Mouse (Mus musculus) MEL (cell line): ENCODE measurements around the gene Srgn. TPM values are rescaled to one million over a fixed set of nuclear protein-coding genes. Genes with fewer than 3 reads are reported as not detected.

Source experiments
- DNase-seq: peaks from one replicate; pipeline ENCODE4 v3.0.0; 2011; ENCODE audit warnings: low read depth, low spot score
- H3K27ac ChIP-seq: 2 replicates; pipeline ENCODE4 v1.5.1; 2012; ENCODE audit warnings: low read depth, mild to moderate bottlenecking, control low read depth, low read length, moderate library complexity; ENCODE audit not compliant: control insufficient read depth
- H3K27me3 ChIP-seq, 2 experiments: fragments of 150-350 bp in 1 of 2; sonication (generic) in 1 of 2; 2 replicates each; pipeline ENCODE4 v1.6.1; 2012; ENCODE audit warnings: low read length in 2 of 2, mild to moderate bottlenecking in 2 of 2, improper control_type of control experiment in 1 of 2, moderate library complexity in 1 of 2; ENCODE audit not compliant: insufficient read depth in 2 of 2, control insufficient read depth in 1 of 2
- H3K36me3 ChIP-seq, 2 experiments: 2 replicates each; pipeline ENCODE4 v1.6.1; 2012 to 2014; ENCODE audit warnings: low read length in 2 of 2, improper control_type of control experiment in 1 of 2, inconsistent platforms in 1 of 2, mild to moderate bottlenecking in 1 of 2; ENCODE audit not compliant: insufficient read depth in 2 of 2, control insufficient read depth in 1 of 2
- H3K4me1 ChIP-seq, 2 experiments: fragments of 150-350 bp in 1 of 2; sonication (generic) in 1 of 2; 2 replicates each; pipeline ENCODE4 v1.6.1; 2012; ENCODE audit warnings: low read length in 2 of 2, improper control_type of control experiment in 1 of 2, mild to moderate bottlenecking in 1 of 2; ENCODE audit not compliant: insufficient read depth in 2 of 2, control insufficient read depth in 1 of 2
- H3K4me3 ChIP-seq, 2 experiments: fragments of 150-350 bp in 1 of 2; sonication (generic) in 1 of 2; 2 replicates each; pipeline ENCODE4 v1.5.1; 2012; ENCODE audit warnings: low read depth in 2 of 2, low read length in 2 of 2, mild to moderate bottlenecking in 2 of 2, moderate library complexity in 2 of 2, control low read depth in 1 of 2, improper control_type of control experiment in 1 of 2; ENCODE audit not compliant: control insufficient read depth in 1 of 2, insufficient read depth in 1 of 2
- H3K79me2 ChIP-seq: 2 replicates; pipeline ENCODE4 v1.6.1; 2012; ENCODE audit warnings: mild to moderate bottlenecking, low read length, moderate library complexity; ENCODE audit not compliant: control insufficient read depth, poor library complexity, insufficient read depth
- H3K9ac ChIP-seq: 2 replicates; pipeline ENCODE4 v1.6.1; 2012; ENCODE audit warnings: low read depth, mild to moderate bottlenecking, control low read depth, low read length, moderate library complexity; ENCODE audit not compliant: control insufficient read depth, poor library complexity, severe bottlenecking
- H3K9me3 ChIP-seq: fragments of 150-350 bp; sonication (generic); replicated peaks from 2 replicates; pipeline ENCODE4 v1.6.1; 2012; ENCODE audit warnings: mild to moderate bottlenecking, low read length, improper control_type of control experiment, moderate library complexity; ENCODE audit not compliant: insufficient read depth
- BHLHE40 ChIP-seq: IDR thresholded peaks from 2 replicates; pipeline ENCODE4 v1.6.1; 2012; ENCODE audit warnings: low read depth, mild to moderate bottlenecking, inconsistent platforms, low read length, improper control_type of control experiment, borderline replicate concordance
- CHD1 ChIP-seq: IDR thresholded peaks from 2 replicates; pipeline ENCODE4 v1.6.1; 2012; ENCODE audit warnings: low read depth, mild to moderate bottlenecking, inconsistent platforms, low read length, improper control_type of control experiment
- CHD2 ChIP-seq: IDR thresholded peaks from 2 replicates; pipeline ENCODE4 v1.6.1; 2011; ENCODE audit warnings: low read length, improper control_type of control experiment
- ELF1 ChIP-seq: IDR thresholded peaks from 2 replicates; pipeline ENCODE4 v1.6.1; 2014; ENCODE audit warnings: low read depth, mild to moderate bottlenecking, inconsistent platforms, low read length, improper control_type of control experiment, moderate library complexity
- ETS1 ChIP-seq: IDR thresholded peaks from 2 replicates; pipeline ENCODE4 v1.6.1; 2012; ENCODE audit warnings: low read depth, mild to moderate bottlenecking, inconsistent platforms, low read length, improper control_type of control experiment, moderate library complexity
- GABPA ChIP-seq: IDR thresholded peaks from 2 replicates; pipeline ENCODE4 v1.6.1; 2012; ENCODE audit warnings: low read depth, mild to moderate bottlenecking, inconsistent platforms, low read length, improper control_type of control experiment, moderate library complexity
- GATA1 ChIP-seq: IDR thresholded peaks from 2 replicates; pipeline ENCODE4 v1.6.1; 2011; ENCODE audit warnings: low read depth, low read length, improper control_type of control experiment
- HCFC1 ChIP-seq: IDR thresholded peaks from 2 replicates; pipeline ENCODE4 v1.6.1; 2012; ENCODE audit warnings: low read depth, mild to moderate bottlenecking, inconsistent platforms, low read length, improper control_type of control experiment, moderate library complexity
- JUND ChIP-seq: IDR thresholded peaks from 2 replicates; pipeline ENCODE4 v1.6.1; 2011; ENCODE audit warnings: low read depth, mild to moderate bottlenecking, improper control_type of control experiment, low read length
- KAT2A ChIP-seq: conservative IDR thresholded peaks from 2 replicates; pipeline ENCODE4 v1.6.1; 2012; ENCODE audit warnings: low read depth, low read length, improper control_type of control experiment, inconsistent platforms
- MAFK ChIP-seq: IDR thresholded peaks from 2 replicates; pipeline ENCODE4 v1.6.1; 2011; ENCODE audit warnings: low read depth, mild to moderate bottlenecking, low read length, improper control_type of control experiment, borderline replicate concordance
- MAZ ChIP-seq: IDR thresholded peaks from 2 replicates; pipeline ENCODE4 v1.6.1; 2012; ENCODE audit warnings: low read depth, mild to moderate bottlenecking, inconsistent platforms, low read length, improper control_type of control experiment
- MXI1 ChIP-seq: IDR thresholded peaks from 2 replicates; pipeline ENCODE4 v1.6.1; 2011; ENCODE audit warnings: mild to moderate bottlenecking, low read depth, low read length, improper control_type of control experiment
- MYB ChIP-seq: IDR thresholded peaks from 2 replicates; pipeline ENCODE4 v1.6.1; 2011; ENCODE audit warnings: mild to moderate bottlenecking, low read depth, low read length, improper control_type of control experiment
- MYC ChIP-seq: IDR thresholded peaks from 2 replicates; pipeline ENCODE4 v1.6.1; 2011; ENCODE audit warnings: low read depth, mild to moderate bottlenecking, low read length, improper control_type of control experiment, moderate library complexity
- NRF1 ChIP-seq: IDR thresholded peaks from 2 replicates; pipeline ENCODE4 v1.6.1; 2014; ENCODE audit warnings: low read depth, mild to moderate bottlenecking, inconsistent platforms, low read length, improper control_type of control experiment, moderate library complexity; ENCODE audit not compliant: poor library complexity, insufficient read depth, severe bottlenecking
- POLR2A ChIP-seq, 2 experiments: IDR thresholded peaks; 2 replicates each; pipeline ENCODE4 v1.6.1; 2011 to 2012; ENCODE audit warnings: low read length in 2 of 2, mild to moderate bottlenecking in 2 of 2, control low read depth in 1 of 2, improper control_type of control experiment in 1 of 2, low read depth in 1 of 2, moderate library complexity in 1 of 2; ENCODE audit not compliant: control insufficient read depth in 1 of 2, insufficient read depth in 1 of 2, poor library complexity in 1 of 2
- POLR2AphosphoS2 ChIP-seq: IDR thresholded peaks from 2 replicates; pipeline ENCODE4 v1.6.1; 2011; ENCODE audit warnings: low read length, improper control_type of control experiment
- POLR2AphosphoS5 ChIP-seq: IDR thresholded peaks from 2 replicates; pipeline ENCODE4 v1.6.1; 2012; ENCODE audit warnings: low read depth, borderline replicate concordance, mild to moderate bottlenecking, inconsistent platforms, low read length, moderate library complexity, mixed read lengths
- RAD21 ChIP-seq: IDR thresholded peaks from 2 replicates; pipeline ENCODE4 v1.6.1; 2011; ENCODE audit warnings: mild to moderate bottlenecking, low read depth, low read length, improper control_type of control experiment
- SIN3A ChIP-seq: IDR thresholded peaks from 2 replicates; pipeline ENCODE4 v1.6.1; 2012; ENCODE audit warnings: low read length, improper control_type of control experiment, inconsistent platforms
- TAL1 ChIP-seq: IDR thresholded peaks from 2 replicates; pipeline ENCODE4 v1.6.1; 2012; ENCODE audit warnings: mild to moderate bottlenecking, inconsistent platforms, low read length, moderate library complexity, mixed read lengths
- TBP ChIP-seq: IDR thresholded peaks from 2 replicates; pipeline ENCODE4 v1.8.0; 2011; ENCODE audit warnings: low read depth, low read length, improper control_type of control experiment
- USF1 ChIP-seq: IDR thresholded peaks from 2 replicates; pipeline ENCODE4 v1.6.1; 2014; ENCODE audit warnings: low read depth, mild to moderate bottlenecking, inconsistent platforms, low read length, improper control_type of control experiment, moderate library complexity
- USF2 ChIP-seq, 2 experiments: IDR thresholded peaks; 2 replicates each; pipeline ENCODE4 v1.6.1; 2011 to 2012; ENCODE audit warnings: improper control_type of control experiment in 2 of 2, low read length in 2 of 2, borderline replicate concordance in 1 of 2, inconsistent platforms in 1 of 2, low read depth in 1 of 2, mild to moderate bottlenecking in 1 of 2; ENCODE audit not compliant: insufficient read depth in 1 of 2
- ZC3H11A ChIP-seq: IDR thresholded peaks from 2 replicates; pipeline ENCODE4 v1.6.1; 2012; ENCODE audit warnings: low read depth, mild to moderate bottlenecking, inconsistent platforms, low read length, improper control_type of control experiment
- ZKSCAN1 ChIP-seq: IDR thresholded peaks from 2 replicates; pipeline ENCODE4 v1.6.1; 2012; ENCODE audit warnings: low read depth, mild to moderate bottlenecking, inconsistent platforms, low read length, improper control_type of control experiment, moderate library complexity
- ZMIZ1 ChIP-seq: IDR thresholded peaks from 2 replicates; pipeline ENCODE4 v1.6.1; 2012; ENCODE audit warnings: low read depth, mild to moderate bottlenecking, inconsistent platforms, low read length, improper control_type of control experiment, moderate library complexity
- ZNF384 ChIP-seq: IDR thresholded peaks from 2 replicates; pipeline ENCODE4 v1.6.1; 2012; ENCODE audit warnings: low read depth, mild to moderate bottlenecking, inconsistent platforms, low read length, improper control_type of control experiment
- polyA plus RNA-seq, 2 experiments: library from polyadenylated mRNA; stranded (reverse) in 1 of 2; unstranded in 1 of 2; fragments of >175 nt in 1 of 2; fragments of >200 nt in 1 of 2; gene quantifications; 2 replicates each; pipeline versions ENCODE4 v1.2.1 to v1.2.4; 2012; ENCODE audit warnings: low replicate concordance in 2 of 2, low read depth in 1 of 2; ENCODE audit not compliant: insufficient read length in 2 of 2, insufficient read depth in 1 of 2, missing spikeins in 1 of 2
- total RNA-seq: library from RNA; depleted of rRNA; stranded (reverse); fragments of 300-350 nt; gene quantifications from 2 replicates; pipeline ENCODE4 v1.2.3, GENCODE M21; 2012

Srgn gene
- total and polyA plus RNA-seq, 3 experiments = 164 to 217 TPM; not detected in 1

GRCm38 (mm10) chr10:62450280-62450640 is 77.0 kb downstream of the Srgn start:
- H3K4me1 ChIP-seq = peaks cover 0 to 15% of the 10 kb centered on the region in 2 experiments; a peak in 2 of 4 replicates
- peak overlapping the region; percentile 86 for H3K9ac ChIP-seq
- H3K79me2 ChIP-seq = peaks cover 16% of the 10 kb centered on the region
- H3K27me3 ChIP-seq = no peaks in the 10 kb centered on the region
- H3K36me3 ChIP-seq = peaks cover 9 to 15% of the 10 kb centered on the region in 2 experiments
- H3K27ac ChIP-seq = peak overlapping the region; percentile 89
- TF ChIP-seq POLR2AphosphoS5 = 0 out of 2 replicates have a peak, but pooled peaks have one; percentile 54
- TF ChIP-seq HCFC1 = no peak
- no peak for TF ChIP-seq GATA1
- no peak for TF ChIP-seq MXI1
- no peak; the same call in 1 of the 2 replicates for TF ChIP-seq POLR2AphosphoS2
- no peak for TF ChIP-seq BHLHE40
- TF ChIP-seq CHD1 = no peak
- peak; percentile 13 to 49; a peak in 3 of 4 replicates for TF ChIP-seq POLR2A (IDR thresholded peaks at IDR 0.05; ENCODE audit: control insufficient read depth in 1 of 2, insufficient read depth in 1 of 2, low read depth in 1 of 2, low read length in 2 of 2, poor library complexity in 1 of 2)
- no peaks in the 10 kb centered on the region for H3K9me3 ChIP-seq
- DNase-seq = no peak
- peak overlapping the region; percentile 72 to 91 for H3K4me3 ChIP-seq

GRCm38 (mm10) chr10:62449364-62450279 is 77.6 kb downstream of the Srgn start, which contains the start of the genes 4930507D05Rik and Supv3l1:
Gene 4930507D05Rik (plus strand): TSS chr10:62449489.
Gene Supv3l1 (minus strand): TSS chr10:62449738.
- Histone ChIP-seq H3K27me3 (no peaks in the 10 kb centered on the region), H3K4me3 (peak within 1 kb of the TSS; percentile 72 to 91), H3K4me1 (peaks cover 0 to 15% of the 10 kb centered on the region in 2 experiments; a peak in 2 of 4 replicates), H3K9me3 (no peaks in the 10 kb centered on the region), H3K27ac (peak within 1 kb of the TSS; percentile 89), H3K36me3 (peaks cover 7 to 15% of the 10 kb centered on the region in 2 experiments; a peak in 3 of 4 replicates), H3K9ac (peak within 1 kb of the TSS; percentile 86), H3K79me2 (peaks cover 16% of the 10 kb centered on the region)
- DNase-seq = peak; percentile 96
- TF ChIP-seq CHD1 (no peak), MXI1 (peak; percentile 100), ZNF384 (no peak), ZC3H11A (no peak), MYC (peak; percentile 100), RAD21 (no peak), ZKSCAN1 (no peak), TAL1 (no peak), ETS1 (peak; percentile 54; the same call in 1 of the 2 replicates), POLR2AphosphoS2 (peak; percentile 86), ELF1 (peak; percentile 50; the same call in 1 of the 2 replicates), USF2 (IDR thresholded peaks at IDR 0.05; ENCODE audit: borderline replicate concordance in 1 of 2, insufficient read depth in 1 of 2, low read depth in 1 of 2, low read length in 2 of 2) (peak; percentile 77 to 95), JUND (no peak), CHD2 (no peak), NRF1 (peak; percentile 10; the same call in 1 of the 2 replicates), MAFK (no peak), GABPA (no peak), ZMIZ1 (0 out of 2 replicates have a peak, but pooled peaks have one; percentile 70), TBP (peak; percentile 84; the same call in 1 of the 2 replicates), USF1 (peak; percentile 97), SIN3A (peak; percentile 95), MAZ (no peak), KAT2A (peak; percentile 74; the same call in 1 of the 2 replicates), MYB (peak; percentile 80), GATA1 (peak; percentile 55), HCFC1 (peak; percentile 93)
